Comparison of ENCODE assay signal across 24 mouse cellular contexts in the genomic region with DNA sequence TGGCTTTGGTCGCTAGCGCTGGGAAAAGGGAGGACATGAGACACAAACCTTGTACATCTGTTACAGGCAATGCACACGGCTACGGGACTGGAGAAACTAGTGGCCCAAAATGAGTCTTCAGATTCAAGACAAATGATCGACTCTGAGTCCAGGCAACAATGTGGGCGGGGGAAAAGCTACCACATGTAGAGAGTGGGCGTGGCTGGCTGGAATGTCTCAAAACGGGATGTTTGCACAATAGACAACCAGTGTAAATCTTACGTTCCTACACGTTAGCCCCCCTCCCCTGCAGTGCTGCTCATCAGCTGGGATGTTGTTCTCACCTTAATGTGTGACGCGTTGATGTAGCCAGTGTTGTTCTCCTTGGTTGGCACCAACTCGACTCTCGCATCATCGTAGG.
"Had no signal": no experiment of that assay in that cellular context is flagged by ENCODE, and none has a peak within 500 bp of the region (broad histone marks: within the 10 kb centered on the region; RNA-seq: fewer than 3 reads in every experiment).

No protein-coding gene starts in this region.

- ATAC-seq: hindbrain, embryonic 16.5 days; inflammation-experienced regulatory T-cells, adult 6 months; intestine, embryonic 15.5 days; intestine, postnatal 0 days; liver, embryonic 12.5 days had no signal

- H3K27me3 ChIP-seq: heart, embryonic 12.5 days; hindbrain, embryonic 12.5 days; intestine, embryonic 15.5 days; limb, embryonic 13.5 days; limb, embryonic 15.5 days; liver, embryonic 12.5 days had no signal

- H3K27ac ChIP-seq: heart, embryonic 10.5 days; hindbrain, embryonic 10.5 days; hindbrain, embryonic 12.5 days; hindbrain, embryonic 14.5 days; intestine, embryonic 15.5 days; limb, embryonic 13.5 days; limb, embryonic 15.5 days; liver, embryonic 12.5 days had no signal

- H3K4me3 ChIP-seq: heart, embryonic 10.5 days; heart, embryonic 12.5 days; hindbrain, embryonic 10.5 days; hindbrain, embryonic 12.5 days; intestine, embryonic 15.5 days; limb, embryonic 13.5 days; limb, embryonic 15.5 days; liver, embryonic 12.5 days had no signal

- H3K4me2 ChIP-seq: hindbrain, embryonic 12.5 days; hindbrain, embryonic 14.5 days; intestine, embryonic 15.5 days; limb, embryonic 13.5 days; limb, embryonic 15.5 days; liver, embryonic 12.5 days had no signal

- DNase-seq: gastrocnemius, postnatal 14 days; gastrocnemius, postnatal 36 days; heart, adult 18-20 months; heart, postnatal 10 days; heart, postnatal 4 days; kidney, adult 18-20 months; kidney, adult 8-10 months; kidney, postnatal 10 days; kidney, postnatal 25 days; layer of hippocampus, adult 9-11 months; layer of hippocampus, postnatal 36 days; left cerebral cortex, postnatal 4 days had no signal

- H3K4me1 ChIP-seq: hindbrain, embryonic 10.5 days; hindbrain, embryonic 12.5 days; limb, embryonic 13.5 days; limb, embryonic 15.5 days had no signal

- H3K9me3 ChIP-seq: heart, embryonic 10.5 days; heart, embryonic 12.5 days; hindbrain, embryonic 10.5 days; hindbrain, embryonic 12.5 days; intestine, embryonic 15.5 days; limb, embryonic 13.5 days; limb, embryonic 15.5 days; liver, embryonic 12.5 days had no signal

- H3K9ac ChIP-seq: heart, embryonic 12.5 days; hindbrain, embryonic 12.5 days; hindbrain, embryonic 14.5 days; intestine, embryonic 15.5 days; limb, embryonic 13.5 days; limb, embryonic 15.5 days; liver, embryonic 12.5 days had no signal
